Mouse (Mus musculus) c-Kit-positive CD71-positive TER-119-negative erythroid progenitor cells, embryonic 14.5 days (primary cell): Measurements from ENCODE around the gene Dlgap1.

ENCODE experiments used
- DNase-seq: peaks from one replicate; pipeline ENCODE4 v3.0.0-alpha.2; 2013; ENCODE audit warnings: low read depth

The Dlgap1 gene

GRCm38 (mm10) chr17:70762634-70763033, 793.8 kb downstream of the Dlgap1 start:
- no peak for DNase-seq

GRCm38 (mm10) chr17:70765337-70765736, 796.5 kb downstream of the Dlgap1 start:
- no peak for DNase-seq

DNA sequence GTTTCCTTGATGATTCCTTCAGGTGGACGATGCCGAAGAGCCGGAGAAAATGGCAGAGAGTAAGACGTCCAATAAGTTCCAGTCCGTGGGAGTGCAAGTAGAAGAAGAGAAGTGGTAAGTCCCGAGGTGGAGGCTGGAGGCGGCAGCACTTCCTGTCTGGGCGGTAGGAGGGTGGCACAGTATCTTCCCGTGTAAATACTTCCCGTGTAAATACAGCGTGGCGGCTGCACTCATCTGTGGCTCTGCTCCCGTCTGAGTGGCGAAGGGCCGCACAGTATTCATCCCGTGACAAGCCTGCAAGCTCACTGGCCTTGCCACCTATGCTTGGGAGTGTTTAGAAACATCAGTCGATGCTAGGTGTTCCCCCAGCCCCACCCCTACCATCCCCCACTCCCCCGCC, 797.1 kb downstream of the Dlgap1 start:
- no peak for DNase-seq

DNA sequence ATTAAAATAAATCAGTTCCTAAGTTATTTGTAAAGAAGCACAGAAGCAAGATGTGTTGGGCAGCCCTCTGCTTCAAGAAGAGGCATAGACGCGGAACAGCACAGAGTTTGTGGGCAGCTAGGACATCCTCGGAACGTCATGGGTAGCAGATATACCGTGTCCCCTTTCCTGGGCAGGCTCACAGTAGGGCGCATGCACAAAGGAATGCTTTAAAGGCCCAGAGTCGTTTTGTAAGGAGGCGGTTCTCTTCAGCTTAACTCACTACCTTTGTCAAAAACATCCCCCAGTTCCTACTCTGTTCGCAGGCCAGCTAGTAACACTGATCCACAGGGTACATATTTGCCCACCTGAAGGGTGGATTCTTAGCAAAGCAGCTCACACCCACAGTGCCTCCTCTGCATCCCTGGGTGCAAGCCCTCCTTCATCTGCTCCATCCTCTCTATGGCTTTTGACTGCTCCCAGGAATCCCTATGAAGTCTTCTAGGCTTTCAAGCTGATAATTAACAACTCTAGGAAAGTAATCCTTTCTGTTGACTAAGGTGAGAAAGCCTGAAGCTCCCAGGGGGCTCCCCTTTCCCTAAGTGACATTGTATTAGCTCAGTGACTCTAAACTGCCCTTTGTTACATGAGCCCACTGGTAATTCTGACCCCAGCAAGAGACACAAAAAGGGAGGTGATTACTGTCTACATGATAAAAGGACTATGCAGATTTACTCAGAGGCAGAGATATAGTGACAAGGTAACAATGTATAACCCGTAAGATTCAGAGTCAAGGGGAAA, 803.4 kb downstream of the Dlgap1 start:
- DNase-seq = no peak

- no peak for DNase-seq
Observed at GRCm38 (mm10) chr17:70779770-70780169, 810.9 kb downstream of the Dlgap1 start.

GRCm38 (mm10) chr17:70780726-70781689, 812.1 kb downstream of the Dlgap1 start:
- no peak for DNase-seq

GRCm38 (mm10) chr17:70783273-70783672, 814.4 kb downstream of the Dlgap1 start:
- DNase-seq = no peak

GRCm38 (mm10) chr17:70787366-70787765, 818.5 kb downstream of the Dlgap1 start:
- no peak for DNase-seq

- no peak for DNase-seq
Observed at GRCm38 (mm10) chr17:70790801-70791200, 821.9 kb downstream of the Dlgap1 start.

GRCm38 (mm10) chr17:70791596-70792275, 822.9 kb downstream of the Dlgap1 start:
- no peak for DNase-seq

GRCm38 (mm10) chr17:70794291-70794690, 825.4 kb downstream of the Dlgap1 start:
- DNase-seq = no peak

DNA sequence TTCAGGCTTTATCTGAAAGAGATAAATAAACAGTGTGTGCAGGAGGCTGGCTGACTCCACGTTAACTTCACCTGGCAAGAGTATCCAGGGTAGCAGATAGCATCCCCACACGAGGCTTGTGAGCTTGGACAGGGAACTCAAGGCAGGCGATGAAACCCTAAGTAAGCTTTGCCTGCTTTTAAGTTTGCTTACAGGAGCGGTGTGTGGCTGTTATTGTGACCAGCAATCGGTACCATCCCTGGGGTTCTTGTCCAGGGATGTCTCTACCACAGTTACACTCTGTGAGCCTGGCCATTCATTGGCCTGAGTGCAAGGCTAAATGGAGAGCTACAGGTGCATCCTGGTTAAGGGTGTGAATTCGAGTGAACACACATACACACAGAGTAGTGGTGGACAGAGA, 825.8 kb downstream of the Dlgap1 start:
- no peak for DNase-seq

DNA sequence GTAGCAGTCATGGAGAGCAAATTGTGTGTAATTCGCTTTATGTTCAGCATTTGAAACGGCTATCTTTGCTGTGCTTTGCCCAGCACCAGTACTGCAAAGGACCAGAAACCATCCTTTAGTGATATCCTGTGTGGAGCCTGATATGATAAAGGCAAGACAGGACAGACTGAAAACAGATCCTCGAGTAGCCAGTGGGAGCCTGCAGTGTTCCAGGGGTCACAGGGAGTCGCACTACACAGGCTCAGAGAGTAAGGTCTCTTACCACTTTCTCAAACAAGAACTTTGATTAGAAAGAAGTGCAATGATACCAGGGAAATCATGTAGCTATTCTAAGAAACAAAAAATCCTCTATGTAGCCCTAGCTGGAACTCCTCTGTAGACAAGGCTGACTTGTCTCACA, 826.3 kb downstream of the Dlgap1 start:
- no peak for DNase-seq

DNA sequence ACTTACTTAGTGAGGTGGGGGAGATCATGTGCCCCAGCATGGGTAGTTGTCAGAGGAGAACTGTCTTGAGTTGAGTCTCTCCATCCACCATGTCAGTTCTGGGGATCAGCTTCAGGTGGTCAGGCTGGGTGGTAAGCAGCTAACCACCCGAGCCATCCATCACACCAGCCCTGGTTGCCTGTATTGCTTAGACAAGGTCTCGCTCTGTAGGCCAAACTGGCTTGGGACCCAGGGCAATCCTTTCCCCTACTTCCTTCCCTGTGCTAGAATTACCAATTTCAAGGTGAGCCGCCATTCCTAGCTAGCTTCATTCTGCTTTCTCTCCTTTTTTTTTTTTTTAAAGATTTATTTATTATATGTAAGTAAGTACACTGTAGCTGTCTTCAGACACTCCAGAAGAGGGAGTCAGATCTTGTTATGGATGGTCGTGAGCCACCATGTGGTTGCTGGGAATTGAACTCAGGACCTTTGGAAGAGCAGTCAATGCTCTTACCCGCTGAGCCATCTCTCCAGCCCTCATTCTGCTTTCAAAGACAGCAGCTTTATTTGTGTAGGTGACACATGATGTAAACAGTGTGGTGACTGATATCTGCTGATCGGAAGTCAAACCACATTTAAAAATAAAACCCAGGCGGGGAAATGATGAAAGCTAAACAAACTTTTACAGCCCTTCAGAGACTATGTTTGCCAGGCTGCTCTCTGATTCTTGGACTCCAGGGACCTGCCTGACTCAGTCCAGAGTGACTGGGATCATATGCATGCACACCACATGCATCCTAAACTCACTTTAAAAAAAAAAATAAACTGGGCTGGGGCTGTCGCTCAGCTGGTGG, 828.3 kb downstream of the Dlgap1 start:
- no peak for DNase-seq

GRCm38 (mm10) chr17:70797773-70798045, 828.8 kb downstream of the Dlgap1 start:
- no peak for DNase-seq

DNA sequence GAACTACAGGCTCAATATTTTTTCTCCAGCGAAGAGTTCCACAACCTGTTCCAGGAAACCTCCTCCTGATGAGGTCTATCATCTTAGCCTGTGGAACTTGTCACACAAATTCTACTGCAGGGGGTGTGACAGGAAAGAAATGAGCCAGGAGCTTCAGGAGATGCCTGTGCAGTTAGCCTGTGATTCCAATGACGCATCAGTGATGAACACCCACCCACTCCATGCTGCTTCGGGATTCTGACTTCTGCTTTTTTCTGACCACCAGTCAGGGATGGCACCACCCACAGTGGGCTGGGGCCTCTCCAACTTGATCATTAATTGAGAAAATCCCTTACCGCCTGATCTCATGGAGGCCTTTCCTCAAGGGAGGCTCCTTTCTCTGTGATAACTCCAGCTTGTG, 830.4 kb downstream of the Dlgap1 start:
- DNase-seq = no peak

DNA sequence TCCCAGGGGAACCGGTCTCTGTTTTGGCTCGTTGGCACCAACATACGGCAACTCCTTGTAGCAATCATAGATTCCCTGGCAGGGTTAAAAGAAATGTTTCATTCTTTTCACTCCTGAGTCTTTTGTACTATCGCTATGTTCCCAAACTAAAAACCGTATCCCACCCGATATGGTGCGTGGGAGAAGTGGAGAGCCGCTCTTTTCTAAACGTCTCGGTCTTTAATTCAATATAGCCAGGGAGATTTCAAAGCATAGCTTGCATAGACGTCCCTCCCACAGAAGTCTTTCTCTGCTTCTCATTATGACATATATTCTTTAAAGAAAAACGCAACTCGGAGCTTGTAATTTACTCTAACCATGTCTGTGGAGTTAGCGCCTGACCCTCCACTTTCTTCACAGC, 833.1 kb downstream of the Dlgap1 start:
- DNase-seq = no peak

GRCm38 (mm10) chr17:70805866-70806265, 837.0 kb downstream of the Dlgap1 start:
- DNase-seq = no peak

DNA sequence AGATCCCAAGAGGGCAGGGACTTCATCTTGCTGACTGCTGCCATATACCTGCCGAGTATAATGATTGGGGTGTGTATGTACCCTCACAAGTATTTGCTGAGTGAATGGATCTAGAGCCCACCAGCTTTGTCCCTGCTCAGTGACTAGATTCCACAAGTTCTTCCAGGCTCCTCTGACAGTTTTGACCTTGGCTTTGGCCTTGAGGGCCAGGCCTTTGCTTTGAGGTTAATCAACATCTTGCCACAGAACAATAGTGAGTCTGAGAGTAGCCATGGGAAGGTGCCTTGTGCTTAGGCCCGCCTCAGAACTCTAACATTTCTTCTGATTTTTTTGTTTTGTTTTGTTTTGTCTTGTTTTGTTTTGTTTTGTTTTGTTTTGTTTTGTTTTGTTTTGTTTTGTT, 837.7 kb downstream of the Dlgap1 start:
- DNase-seq = no peak

GRCm38 (mm10) chr17:70807885-70808284, 839.0 kb downstream of the Dlgap1 start:
- DNase-seq = no peak

GRCm38 (mm10) chr17:70808837-70809236, 840.0 kb downstream of the Dlgap1 start:
- no peak for DNase-seq

- DNase-seq = no peak
Observed at GRCm38 (mm10) chr17:70809776-70810175, 840.9 kb downstream of the Dlgap1 start.
